Mouse (Mus musculus): ENCODE measurements around the gene Defb26. TPM values are rescaled to one million over a fixed set of nuclear protein-coding genes. Genes with fewer than 3 reads are reported as not detected.

Defb26 gene
- polyA plus RNA-seq, 1 experiment = not detected

DNA sequence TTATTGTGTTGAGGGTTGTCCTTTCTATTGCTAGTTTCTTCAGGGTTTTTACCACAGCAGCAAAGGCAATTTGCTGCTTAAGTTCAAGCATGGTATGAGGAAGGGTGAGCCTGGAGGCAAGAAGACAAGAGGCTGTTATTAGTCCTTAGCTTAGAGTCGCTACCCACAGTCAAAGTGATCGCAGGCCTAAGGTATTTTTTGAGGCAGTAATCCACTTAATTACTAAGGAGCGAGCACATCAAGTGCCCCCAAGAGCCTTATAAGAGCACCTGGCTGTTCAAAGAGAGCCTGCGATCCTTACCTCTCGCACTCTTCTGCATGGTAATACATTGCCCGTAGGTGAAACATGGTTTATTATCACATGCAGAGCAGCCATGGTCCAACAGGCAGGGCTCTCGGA lies 29.8 kb downstream of the Defb26 start:
- no peaks in the 10 kb centered on the region for H3K36me3 ChIP-seq (ENCODE audit: control insufficient read depth, insufficient read depth)
- no peaks in the 10 kb centered on the region for H3K79me2 ChIP-seq (ENCODE audit: control insufficient read depth, insufficient read depth)
- no peaks in the 10 kb centered on the region for H3K27me3 ChIP-seq (ENCODE audit: control insufficient read depth, insufficient read depth, insufficient read length)
- TF ChIP-seq USF1 (IDR thresholded peaks at IDR 0.05; ENCODE audit: low read depth) (no peak), TCF3 (IDR thresholded peaks at IDR 0.05; ENCODE audit: insufficient read length, low read depth) (no peak), REST (IDR thresholded peaks at IDR 0.05; ENCODE audit: insufficient read depth, insufficient read length) (no peak), TCF12 (IDR thresholded peaks at IDR 0.05; ENCODE audit: insufficient read depth, poor library complexity, severe bottlenecking) (no peak), POLR2A (IDR thresholded peaks at IDR 0.05; ENCODE audit: insufficient read length, low read depth) (no peak), MYOD1 (IDR thresholded peaks at IDR 0.05; ENCODE audit: control insufficient read depth in 1 of 3, insufficient read length in 2 of 3, low read depth in 2 of 3) (no peak), SRF (IDR thresholded peaks at IDR 0.05; ENCODE audit: control insufficient read depth, insufficient read length, low read depth) (no peak), MAX (IDR thresholded peaks at IDR 0.05; ENCODE audit: low read depth) (no peak), POLR2AphosphoS2 (IDR thresholded peaks at IDR 0.05; ENCODE audit: insufficient read length, low read depth) (no peak), CEBPB (IDR thresholded peaks at IDR 0.05; ENCODE audit: insufficient read depth, poor library complexity, severe bottlenecking) (no peak)
- no peak overlapping the region for H3K4me2 ChIP-seq (ENCODE audit: low read depth)
- no peak overlapping the region for H3K4me3 ChIP-seq
- H3ac ChIP-seq (ENCODE audit: control insufficient read depth, insufficient read length) = no peak overlapping the region

DNA sequence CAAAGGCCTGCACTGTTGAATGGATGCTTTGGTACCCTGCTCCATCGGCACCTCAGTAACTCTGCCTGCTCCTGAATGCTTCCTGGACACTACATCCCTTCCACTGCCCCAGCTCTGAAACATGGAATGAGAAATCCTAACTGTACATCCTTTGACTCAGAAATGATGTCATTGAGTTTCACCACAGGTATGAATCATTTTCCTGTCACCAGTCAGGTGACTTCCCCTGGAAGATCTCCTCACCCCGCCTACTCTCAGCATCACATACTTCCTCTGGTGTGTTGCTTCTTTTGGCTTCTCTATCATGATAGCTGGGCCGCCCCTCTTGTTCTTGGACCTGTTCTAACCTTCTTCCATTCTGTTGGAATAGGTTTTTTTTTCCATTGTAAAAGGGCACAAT lies 30.6 kb downstream of the Defb26 start:
- no peaks in the 10 kb centered on the region for H3K27me3 ChIP-seq (ENCODE audit: control insufficient read depth, insufficient read depth, insufficient read length)
- H3K4me3 ChIP-seq = no peak overlapping the region
- TF ChIP-seq MYOD1 (IDR thresholded peaks at IDR 0.05; ENCODE audit: control insufficient read depth in 1 of 3, insufficient read length in 2 of 3, low read depth in 2 of 3) (no peak), SRF (IDR thresholded peaks at IDR 0.05; ENCODE audit: control insufficient read depth, insufficient read length, low read depth) (no peak), TCF12 (IDR thresholded peaks at IDR 0.05; ENCODE audit: insufficient read depth, poor library complexity, severe bottlenecking) (no peak), MAX (IDR thresholded peaks at IDR 0.05; ENCODE audit: low read depth) (no peak), USF1 (IDR thresholded peaks at IDR 0.05; ENCODE audit: low read depth) (peak; percentile 44), REST (IDR thresholded peaks at IDR 0.05; ENCODE audit: insufficient read depth, insufficient read length) (no peak)
- H3ac ChIP-seq (ENCODE audit: control insufficient read depth, insufficient read length) = no peak overlapping the region
- H3K79me2 ChIP-seq (ENCODE audit: control insufficient read depth, insufficient read depth) = no peaks in the 10 kb centered on the region
- no peaks in the 10 kb centered on the region for H3K36me3 ChIP-seq (ENCODE audit: control insufficient read depth, insufficient read depth)
- no peak overlapping the region for H3K4me2 ChIP-seq (ENCODE audit: low read depth)

DNA sequence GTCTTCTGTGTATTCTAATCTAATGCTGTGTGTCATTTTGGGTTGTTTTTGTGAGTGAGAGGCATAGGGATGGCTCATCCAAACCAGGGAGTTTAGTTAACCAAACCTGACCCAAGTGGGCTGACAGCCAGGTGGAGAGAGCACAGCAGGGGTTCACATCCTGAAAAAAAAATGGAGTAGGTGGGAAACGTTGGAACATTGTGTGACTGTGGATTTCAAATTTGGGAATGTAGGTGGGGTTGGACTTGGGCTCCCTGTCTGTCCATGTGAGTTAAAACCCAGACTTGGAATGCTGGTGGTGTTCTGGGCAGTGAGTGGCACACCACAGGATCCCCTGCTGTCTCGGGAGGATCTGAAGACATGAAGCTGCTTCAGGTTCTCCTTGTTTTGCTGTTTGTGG lies 34.7 kb downstream of the Defb26 start, which contains the start of gene Defb20:
Gene Defb20, plus strand, starts transcription at position 301 of the 400 bp plus-strand sequence.
- Histone ChIP-seq H3K4me2 (ENCODE audit: low read depth) (no peak within 1 kb of the TSS), H3K79me2 (ENCODE audit: control insufficient read depth, insufficient read depth) (no peaks in the 10 kb centered on the region), H3K36me3 (ENCODE audit: control insufficient read depth, insufficient read depth) (no peaks in the 10 kb centered on the region), H3ac (ENCODE audit: control insufficient read depth, insufficient read length) (no peak within 1 kb of the TSS), H3K4me3 (no peak within 1 kb of the TSS), H3K27me3 (ENCODE audit: control insufficient read depth, insufficient read depth, insufficient read length) (no peaks in the 10 kb centered on the region)
- TF ChIP-seq POLR2AphosphoS2 (IDR thresholded peaks at IDR 0.05; ENCODE audit: insufficient read length, low read depth) = no peak
- TF ChIP-seq E2F4 (IDR thresholded peaks at IDR 0.05; ENCODE audit: insufficient read depth) = no peak
- TF ChIP-seq CEBPB (IDR thresholded peaks at IDR 0.05; ENCODE audit: insufficient read depth, poor library complexity, severe bottlenecking) = no peak
- TF ChIP-seq MYOG (IDR thresholded peaks at IDR 0.05; ENCODE audit: control insufficient read depth in 1 of 3, insufficient read depth in 1 of 3, insufficient read length in 2 of 3, low read depth in 2 of 3) = no peak
- TF ChIP-seq SRF (IDR thresholded peaks at IDR 0.05; ENCODE audit: control insufficient read depth, insufficient read length, low read depth) = no peak

DNA sequence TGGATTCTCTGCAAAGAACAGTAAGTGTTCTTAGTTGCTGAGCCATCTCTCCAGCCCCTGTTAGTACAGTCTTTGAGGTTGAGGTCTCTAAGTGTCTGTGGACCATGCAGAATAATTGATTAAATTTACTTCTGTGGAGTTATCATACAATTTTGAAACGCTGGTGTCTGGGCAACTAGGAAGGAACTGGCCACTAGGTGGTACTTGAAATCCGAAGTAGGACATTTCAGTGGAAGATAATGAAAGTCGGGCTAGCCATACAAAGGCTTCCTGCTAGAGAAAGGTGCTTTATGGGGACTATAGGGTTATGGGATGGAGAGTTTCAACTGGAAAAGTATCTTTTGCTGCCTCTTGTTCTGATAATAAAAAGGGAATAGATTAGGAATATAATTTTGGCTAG lies 39.1 kb downstream of the Defb26 start:
- H3ac ChIP-seq (ENCODE audit: control insufficient read depth, insufficient read length) = no peak overlapping the region
- H3K27me3 ChIP-seq (ENCODE audit: control insufficient read depth, insufficient read depth, insufficient read length) = no peaks in the 10 kb centered on the region
- H3K36me3 ChIP-seq (ENCODE audit: control insufficient read depth, insufficient read depth) = no peaks in the 10 kb centered on the region
- TF ChIP-seq MYOG (IDR thresholded peaks at IDR 0.05; ENCODE audit: control insufficient read depth in 1 of 3, insufficient read depth in 1 of 3, insufficient read length in 2 of 3, low read depth in 2 of 3) (no peak), E2F4 (IDR thresholded peaks at IDR 0.05; ENCODE audit: insufficient read depth) (no peak), MAX (IDR thresholded peaks at IDR 0.05; ENCODE audit: low read depth) (no peak), TCF3 (IDR thresholded peaks at IDR 0.05; ENCODE audit: insufficient read length, low read depth) (no peak), CEBPB (IDR thresholded peaks at IDR 0.05; ENCODE audit: insufficient read depth, poor library complexity, severe bottlenecking) (no peak), USF1 (IDR thresholded peaks at IDR 0.05; ENCODE audit: low read depth) (no peak), REST (IDR thresholded peaks at IDR 0.05; ENCODE audit: insufficient read depth, insufficient read length) (no peak), POLR2A (IDR thresholded peaks at IDR 0.05; ENCODE audit: insufficient read length, low read depth) (no peak), TCF12 (IDR thresholded peaks at IDR 0.05; ENCODE audit: insufficient read depth, poor library complexity, severe bottlenecking) (no peak)
- no peaks in the 10 kb centered on the region for H3K79me2 ChIP-seq (ENCODE audit: control insufficient read depth, insufficient read depth)
- H3K4me2 ChIP-seq (ENCODE audit: low read depth) = no peak overlapping the region
- no peak overlapping the region for H3K4me3 ChIP-seq

DNA sequence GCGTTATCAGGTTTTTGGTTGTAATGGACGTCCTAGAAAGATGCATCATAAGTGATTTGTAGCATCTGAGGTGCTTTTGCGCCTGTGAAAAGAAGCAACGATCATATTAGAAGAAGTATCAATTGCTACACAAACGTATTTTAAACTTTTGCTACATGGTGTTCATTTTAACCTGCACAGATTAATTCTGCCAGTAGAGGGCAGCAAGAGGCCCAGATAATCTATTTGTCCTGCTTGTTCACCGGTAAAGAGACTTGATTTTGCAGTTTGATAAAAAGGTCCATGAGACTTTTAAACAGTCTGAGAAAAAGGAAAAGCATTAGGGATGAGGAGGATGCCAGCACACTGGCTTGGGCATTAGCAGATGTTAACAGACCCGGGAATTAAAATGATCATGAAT lies 40.5 kb downstream of the Defb26 start:
- H3K79me2 ChIP-seq (ENCODE audit: control insufficient read depth, insufficient read depth) = no peaks in the 10 kb centered on the region
- H3K4me2 ChIP-seq (ENCODE audit: low read depth) = peak overlapping the region; percentile 60
- no peak overlapping the region for H3ac ChIP-seq (ENCODE audit: control insufficient read depth, insufficient read length)
- no peak for TF ChIP-seq MYOG (IDR thresholded peaks at IDR 0.05; ENCODE audit: control insufficient read depth in 1 of 3, insufficient read depth in 1 of 3, insufficient read length in 2 of 3, low read depth in 2 of 3)
- TF ChIP-seq MYOD1 (IDR thresholded peaks at IDR 0.05; ENCODE audit: control insufficient read depth in 1 of 3, insufficient read length in 2 of 3, low read depth in 2 of 3) = no peak
- TF ChIP-seq REST (IDR thresholded peaks at IDR 0.05; ENCODE audit: insufficient read depth, insufficient read length) = no peak
- no peak for TF ChIP-seq POLR2A (IDR thresholded peaks at IDR 0.05; ENCODE audit: insufficient read length, low read depth)
- TF ChIP-seq SRF (IDR thresholded peaks at IDR 0.05; ENCODE audit: control insufficient read depth, insufficient read length, low read depth) = no peak
- H3K36me3 ChIP-seq (ENCODE audit: control insufficient read depth, insufficient read depth) = no peaks in the 10 kb centered on the region
- no peaks in the 10 kb centered on the region for H3K27me3 ChIP-seq (ENCODE audit: control insufficient read depth, insufficient read depth, insufficient read length)
- H3K4me3 ChIP-seq = no peak overlapping the region
